8 mouse cellular contexts compared by ENCODE assay signal in genomic region chr19:4828444-4829114, GRCm38 (mm10). TPM values are rescaled to one million over a fixed set of nuclear protein-coding genes. Genes with fewer than 3 reads are reported as not detected.
A peak's percentile ranks its signal among the peaks of the same experiment; 100 is the strongest.
DNase-seq lines count a peak whose midpoint lies in the region; ATAC-seq lines count a peak whose summit lies in the region.
"Had no signal": no experiment of that assay in that cellular context is flagged by ENCODE, and none has a peak within 500 bp of the region (broad histone marks: within the 10 kb centered on the region; RNA-seq: fewer than 3 reads in every experiment).

No protein-coding gene starts in this region.

- H3K36me3 ChIP-seq in kidney, embryonic 14.5 days (ENCODE audit: control insufficient read depth, insufficient read depth, low read length) = peaks cover 8% of the 10 kb centered on the region

- H3K9ac ChIP-seq in kidney, embryonic 14.5 days (ENCODE audit: low read depth, low read length) = no peak overlapping the region

- H3K4me2 ChIP-seq in kidney, embryonic 14.5 days (replicated peaks; ENCODE audit: low read depth, low read length) = peak overlapping the region; percentile 17; the same call in 1 of the 2 replicates

- 39% methylated on average over 16 of the region's 16 CpGs for WGBS in kidney, embryonic 14.5 days

- H3K9me3 ChIP-seq in kidney, embryonic 14.5 days (ENCODE audit: control insufficient read depth, low read length) = no peaks in the 10 kb centered on the region

- H3K4me1 ChIP-seq in kidney, embryonic 14.5 days (ENCODE audit: control insufficient read depth, insufficient read depth, low read length) = no peaks in the 10 kb centered on the region

- H3K27ac ChIP-seq in kidney, embryonic 14.5 days (ENCODE audit: low read depth, low read length) = no peak overlapping the region

- ATAC-seq in kidney, embryonic 14.5 days (ENCODE audit: low FRiP score, low TSS enrichment) = no peak
- no peak for ATAC-seq in activated CD4-positive, CD25-positive, alpha-beta regulatory T cell, adult 4 months
- ATAC-seq: forebrain, embryonic 16.5 days had no signal

- H3K4me3 ChIP-seq in kidney, embryonic 14.5 days (ENCODE audit: low read length) = no peak overlapping the region

- DNase-seq in ES-CJ7 (ENCODE audit: low read depth, low spot score) (peak; percentile 85), WW6 (ENCODE audit: low read depth, low spot score) (peak; percentile 47)
- DNase-seq in lung, postnatal 10 days = peak; percentile 36
- DNase-seq in thymus, postnatal 14 days = no peak
- DNase-seq in frontal cortex, postnatal 14 days (ENCODE audit: low spot score in 2 of 2) = no peak

- no peaks in the 10 kb centered on the region for H3K27me3 ChIP-seq in kidney, embryonic 14.5 days (ENCODE audit: control insufficient read depth, insufficient read depth, low read length)

RNA-seq across cellular contexts. Expression of gene Ccs, which starts 10.6 kb away (rescaled TPM):
- polyA plus RNA-seq in kidney, embryonic 14.5 days (2014; fragmentation: Nextera tagmentation; extraction: Ambion mirVana) = 53.5 and 57.4 TPM in 2 replicates
- 100 to 1,000 TPM in 1 of 2 experiments, 10 to 100 TPM in 1; 94.7 to 162 TPM for polyA plus RNA-seq in activated CD4-positive, CD25-positive, alpha-beta regulatory T cell, adult 4 months (2017; shearing (Covaris generic))

RNA-seq across cellular contexts. Expression of gene Ccdc87, which starts 10.6 kb away (rescaled TPM):
- not detected in 2 replicates for polyA plus RNA-seq in kidney, embryonic 14.5 days (2014; fragmentation: Nextera tagmentation; extraction: Ambion mirVana)
- not detected for polyA plus RNA-seq in activated CD4-positive, CD25-positive, alpha-beta regulatory T cell, adult 4 months (2017; shearing (Covaris generic))

RNA-seq across cellular contexts. Expression of gene Rbm14, which starts 17.1 kb away (rescaled TPM):
- polyA plus RNA-seq in kidney, embryonic 14.5 days (2014; fragmentation: Nextera tagmentation; extraction: Ambion mirVana) = 71.4 and 102 TPM in 2 replicates
- 10 to 100 TPM; 18.3 to 54.9 TPM for polyA plus RNA-seq in activated CD4-positive, CD25-positive, alpha-beta regulatory T cell, adult 4 months (2017; shearing (Covaris generic))

RNA-seq across cellular contexts. Expression of gene Gm21992, which starts 17.2 kb away (rescaled TPM):
- polyA plus RNA-seq in kidney, embryonic 14.5 days (2014; fragmentation: Nextera tagmentation; extraction: Ambion mirVana) = 30.6 and 41.2 TPM in 2 replicates
- 10 to 100 TPM; 36.1 to 36.5 TPM for polyA plus RNA-seq in activated CD4-positive, CD25-positive, alpha-beta regulatory T cell, adult 4 months (2017; shearing (Covaris generic))

RNA-seq across cellular contexts. Expression of gene Ctsf, which starts 26.4 kb away (rescaled TPM):
- 36.2 and 43.6 TPM in 2 replicates for polyA plus RNA-seq in kidney, embryonic 14.5 days (2014; fragmentation: Nextera tagmentation; extraction: Ambion mirVana)
- polyA plus RNA-seq in activated CD4-positive, CD25-positive, alpha-beta regulatory T cell, adult 4 months (2017; shearing (Covaris generic)) = under 1 TPM; 0.66 to 0.67 TPM

Comparison
In these comparisons a context has a peak if more than half of its experiments do, and no peak if none do; other contexts are left out.
1. DNase-seq: peak in ES-CJ7 (single experiment), WW6 (single experiment) and lung, postnatal 10 days (single experiment); none in thymus, postnatal 14 days (single experiment) and frontal cortex, postnatal 14 days (0 of 2).